Mouse (Mus musculus) cerebellum, postnatal 14 days (tissue): ENCODE measurements around the gene Gm49358.
A peak's percentile ranks its signal among the peaks of the same experiment; 100 is the strongest.

Source experiments
- DNase-seq, 2 experiments: peaks; one replicate each; pipeline ENCODE4 v3.0.0; 2021; ENCODE audit warnings: mixed read lengths in 2 of 2

Gm49358 gene

GRCm38 (mm10) chr10:86872591-86872990 is 108.8 kb downstream of the Gm49358 start:
- no peak for DNase-seq

GRCm38 (mm10) chr10:86878721-86879120 is 114.9 kb downstream of the Gm49358 start:
- no peak for DNase-seq

GRCm38 (mm10) chr10:86880071-86880806 is 116.5 kb downstream of the Gm49358 start:
- peak; percentile 62 to 76 for DNase-seq

DNA sequence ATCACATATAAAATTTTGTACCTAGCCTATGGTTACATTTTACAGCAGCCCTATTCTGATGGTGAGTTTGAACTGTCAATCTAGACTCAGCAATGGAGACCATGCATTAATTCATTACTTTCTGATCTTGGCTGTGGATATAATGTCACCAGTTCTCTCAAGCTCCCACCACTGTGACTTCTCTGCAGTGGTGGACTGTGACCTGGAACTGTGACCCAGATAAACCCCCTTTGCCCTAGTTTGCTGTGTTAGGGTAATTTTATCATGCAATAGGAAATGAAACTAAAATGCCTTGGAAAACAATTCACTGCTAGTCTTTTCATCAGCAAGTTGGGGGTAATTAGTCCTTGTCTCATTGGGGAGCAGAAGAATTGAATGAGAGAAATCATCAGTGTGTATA is 117.7 kb downstream of the Gm49358 start:
- no peak for DNase-seq
